Mouse (Mus musculus): ENCODE results near the gene Fbll1. TPM values are rescaled to one million over a fixed set of nuclear protein-coding genes. Genes with fewer than 3 reads are reported as not detected.

The Fbll1 gene
- total and polyA plus RNA-seq, 2 experiments from 2014 or later, result 35.4 to 51.2 TPM

DNA sequence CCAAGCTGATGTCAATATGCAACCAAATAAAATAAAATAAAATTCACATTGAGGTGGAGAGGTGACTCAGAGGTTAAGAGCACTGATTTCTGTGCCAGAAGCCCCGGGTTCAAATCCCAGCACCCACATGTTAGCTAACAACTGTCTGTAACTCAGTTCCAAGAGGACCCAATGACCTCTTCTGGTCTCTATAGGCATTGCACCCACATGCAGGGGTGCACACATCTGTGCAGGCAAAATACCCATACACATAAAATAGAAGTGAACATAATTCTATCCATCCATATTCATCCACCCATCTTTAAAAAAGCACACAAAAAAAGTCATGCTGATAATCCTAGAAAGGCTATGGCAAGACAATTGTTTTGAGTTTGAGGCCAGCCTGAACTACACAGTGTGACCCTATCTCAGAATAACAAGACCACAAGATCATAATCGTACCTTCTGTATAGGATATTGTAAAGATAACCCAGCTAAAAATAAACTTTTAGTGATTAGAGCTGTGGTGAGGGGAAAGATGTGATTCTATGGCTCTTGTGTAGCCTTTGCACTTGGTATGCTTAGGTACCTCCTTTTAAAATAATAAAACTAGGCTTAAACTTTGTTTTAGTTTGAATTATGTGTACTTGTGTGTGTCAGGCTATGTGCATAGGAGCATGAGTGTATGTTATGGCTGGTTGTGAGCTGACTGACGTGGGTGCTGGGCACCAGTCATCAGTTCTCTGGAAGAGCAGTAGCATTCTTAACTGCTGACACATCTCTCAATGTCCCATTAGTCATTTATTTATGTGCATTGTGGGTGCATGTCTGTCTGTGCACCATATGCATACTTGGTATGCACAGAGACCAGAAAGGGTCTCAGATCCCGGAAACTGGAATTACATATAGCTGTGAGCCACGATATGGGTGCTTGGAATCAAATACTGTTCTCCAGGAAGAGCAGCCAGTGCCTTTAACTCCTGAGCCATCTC lies 38.8 kb upstream of the Fbll1 start:
- peaks cover 10% of the 10 kb centered on the region; the same call in 1 of the 2 replicates for H3K36me3 ChIP-seq (ENCODE audit: insufficient read depth)
- no peaks in the 10 kb centered on the region for H3K27me3 ChIP-seq (ENCODE audit: insufficient read depth, low read length)
- no peak overlapping the region for H3K27ac ChIP-seq (ENCODE audit: low read depth, low read length)
- H3K4me1 ChIP-seq (ENCODE audit: insufficient read depth), result peaks cover 3% of the 10 kb centered on the region; the same call in 1 of the 2 replicates
- WGBS, result 87% methylated on average over 5 of the region's 5 CpGs
- TF ChIP-seq CTCF (IDR thresholded peaks at IDR 0.05; ENCODE audit: low read depth), result peak; percentile 31; the same call in 1 of the 2 replicates
- DNase-seq (no peak), ATAC-seq (no peak)
- H3K9me3 ChIP-seq (ENCODE audit: low read length), result no peaks in the 10 kb centered on the region
- H3K4me2 ChIP-seq (ENCODE audit: low read depth), result no peak overlapping the region
- H3K4me3 ChIP-seq (ENCODE audit: low read depth, low read length), result no peak overlapping the region
- no peak overlapping the region for H3K9ac ChIP-seq

DNA sequence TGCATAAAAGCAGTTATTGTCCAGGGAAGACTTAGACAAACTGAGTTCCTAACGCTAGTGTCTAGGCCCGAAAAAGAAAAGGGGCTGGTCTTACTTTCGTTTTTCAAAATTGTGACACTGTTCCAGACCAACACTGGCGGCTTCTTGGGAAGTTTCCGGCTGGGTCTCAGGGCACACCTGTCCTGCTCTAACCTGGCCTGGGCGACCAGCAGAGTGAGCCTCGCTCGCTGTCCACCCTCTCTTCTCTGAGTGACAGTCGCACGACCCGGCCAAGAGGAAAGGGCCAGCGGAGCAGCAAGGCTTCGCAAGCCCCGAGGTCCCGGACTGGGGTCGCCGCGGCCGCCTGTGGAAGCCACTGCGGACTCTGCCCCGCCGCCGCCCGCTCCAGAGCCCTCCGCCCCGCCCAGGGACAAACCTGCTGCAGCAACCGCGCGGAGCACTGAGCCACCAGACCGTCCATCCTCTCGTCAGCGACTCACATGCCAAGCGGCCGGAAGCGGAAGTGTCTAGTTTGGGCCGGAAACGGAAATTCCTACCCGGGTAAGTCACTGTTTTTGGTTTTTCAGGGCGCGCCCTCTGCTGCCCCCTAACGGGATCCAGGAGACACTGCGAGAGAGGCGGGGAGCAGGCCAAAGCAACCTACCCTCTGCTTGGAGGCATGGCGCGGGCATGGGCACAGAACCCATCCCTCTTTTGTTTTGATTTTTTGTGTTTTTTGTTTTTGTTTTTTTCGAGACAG lies 35.5 kb upstream of the Fbll1 start, which contains the start of gene Rars:
Gene Rars, minus strand, starts transcription at position 485 of the 739 bp plus-strand sequence.
- Histone ChIP-seq H3K9me3 (ENCODE audit: low read length) (no peaks in the 10 kb centered on the region), H3K27me3 (ENCODE audit: insufficient read depth, low read length) (no peaks in the 10 kb centered on the region), H3K4me1 (ENCODE audit: insufficient read depth) (peaks cover 3% of the 10 kb centered on the region; the same call in 1 of the 2 replicates), H3K36me3 (ENCODE audit: insufficient read depth) (peaks cover 23% of the 10 kb centered on the region), H3K27ac (ENCODE audit: low read depth, low read length) (peak within 1 kb of the TSS; percentile 69), H3K9ac (peak within 1 kb of the TSS; percentile 81), H3K4me3 (ENCODE audit: low read depth, low read length) (peak within 1 kb of the TSS; percentile 89), H3K4me2 (ENCODE audit: low read depth) (peak within 1 kb of the TSS; percentile 76)
- ATAC-seq (peak; percentile 94), DNase-seq (peak; percentile 95)
- TF ChIP-seq CTCF (IDR thresholded peaks at IDR 0.05; ENCODE audit: low read depth), result peak; percentile 90
- WGBS, result 4% methylated on average over 42 of the region's 46 CpGs

- H3K9me3 ChIP-seq (ENCODE audit: low read length), result no peaks in the 10 kb centered on the region
- no peak overlapping the region for H3K9ac ChIP-seq
- H3K27ac ChIP-seq (ENCODE audit: low read depth, low read length), result no peak overlapping the region
- peaks cover 31% of the 10 kb centered on the region for H3K36me3 ChIP-seq (ENCODE audit: insufficient read depth)
- DNase-seq (no peak), ATAC-seq (no peak)
- H3K4me1 ChIP-seq (ENCODE audit: insufficient read depth), result peaks cover 3% of the 10 kb centered on the region; the same call in 1 of the 2 replicates
- H3K4me3 ChIP-seq (ENCODE audit: low read depth, low read length), result peak overlapping the region; percentile 89; the same call in 1 of the 2 replicates
- TF ChIP-seq CTCF (IDR thresholded peaks at IDR 0.05; ENCODE audit: low read depth), result no peak
- H3K4me2 ChIP-seq (ENCODE audit: low read depth), result peak overlapping the region; percentile 76
- 84% methylated on average over 6 of the region's 6 CpGs for WGBS
- H3K27me3 ChIP-seq (ENCODE audit: insufficient read depth, low read length), result no peaks in the 10 kb centered on the region
These were observed 34.6 kb upstream of the Fbll1 start for GRCm38 (mm10) chr11:35833270-35833669.

GRCm38 (mm10) chr11:35832139-35832538 lies 33.5 kb upstream of the Fbll1 start:
- H3K4me1 ChIP-seq (ENCODE audit: insufficient read depth), result peaks cover 3% of the 10 kb centered on the region; the same call in 1 of the 2 replicates
- no peaks in the 10 kb centered on the region for H3K27me3 ChIP-seq (ENCODE audit: insufficient read depth, low read length)
- H3K9me3 ChIP-seq (ENCODE audit: low read length), result no peaks in the 10 kb centered on the region
- peaks cover 41% of the 10 kb centered on the region for H3K36me3 ChIP-seq (ENCODE audit: insufficient read depth)
- ATAC-seq, result no peak
- TF ChIP-seq CTCF (IDR thresholded peaks at IDR 0.05; ENCODE audit: low read depth), result no peak
- no peak overlapping the region for H3K9ac ChIP-seq
- H3K4me2 ChIP-seq (ENCODE audit: low read depth), result no peak overlapping the region
- WGBS, result 75% methylated on average over 4 of the region's 4 CpGs
- DNase-seq, result no peak
- H3K27ac ChIP-seq (ENCODE audit: low read depth, low read length), result no peak overlapping the region
- no peak overlapping the region for H3K4me3 ChIP-seq (ENCODE audit: low read depth, low read length)

- no peak overlapping the region for H3K27ac ChIP-seq (ENCODE audit: low read depth, low read length)
- no peaks in the 10 kb centered on the region for H3K9me3 ChIP-seq (ENCODE audit: low read length)
- no peaks in the 10 kb centered on the region for H3K4me1 ChIP-seq (ENCODE audit: insufficient read depth)
- no peak overlapping the region for H3K9ac ChIP-seq
- WGBS, result 94% methylated on average over 6 of the region's 6 CpGs
- H3K4me2 ChIP-seq (ENCODE audit: low read depth), result no peak overlapping the region
- H3K36me3 ChIP-seq (ENCODE audit: insufficient read depth), result peaks cover 72% of the 10 kb centered on the region
- TF ChIP-seq CTCF (IDR thresholded peaks at IDR 0.05; ENCODE audit: low read depth), result no peak
- H3K4me3 ChIP-seq (ENCODE audit: low read depth, low read length), result no peak overlapping the region
- no peak for ATAC-seq
- DNase-seq, result no peak
- H3K27me3 ChIP-seq (ENCODE audit: insufficient read depth, low read length), result no peaks in the 10 kb centered on the region
These were observed 29.0 kb upstream of the Fbll1 start for GRCm38 (mm10) chr11:35827714-35828113.

GRCm38 (mm10) chr11:35816316-35816715 lies 17.6 kb upstream of the Fbll1 start:
- TF ChIP-seq CTCF (IDR thresholded peaks at IDR 0.05; ENCODE audit: low read depth), result no peak
- no peak overlapping the region for H3K4me2 ChIP-seq (ENCODE audit: low read depth)
- no peaks in the 10 kb centered on the region for H3K27me3 ChIP-seq (ENCODE audit: insufficient read depth, low read length)
- DNase-seq (no peak), ATAC-seq (no peak)
- H3K4me1 ChIP-seq (ENCODE audit: insufficient read depth), result no peaks in the 10 kb centered on the region
- no peak overlapping the region for H3K4me3 ChIP-seq (ENCODE audit: low read depth, low read length)
- 93% methylated on average over 12 of the region's 12 CpGs for WGBS
- no peak overlapping the region for H3K27ac ChIP-seq (ENCODE audit: low read depth, low read length)
- H3K9me3 ChIP-seq (ENCODE audit: low read length), result no peaks in the 10 kb centered on the region
- H3K9ac ChIP-seq, result no peak overlapping the region
- H3K36me3 ChIP-seq (ENCODE audit: insufficient read depth), result peaks cover 94% of the 10 kb centered on the region

Data from forebrain, postnatal 0 days (tissue).